Mouse (Mus musculus): Measurements from ENCODE around the gene Phex. TPM values are rescaled to one million over a fixed set of nuclear protein-coding genes. Genes with fewer than 3 reads are reported as not detected.

Gene Phex
- total RNA-seq, 1 experiment, result 0.36 TPM

GRCm38 (mm10) chrX:157369166-157369565 is 45.9 kb downstream of the Phex start:
- Histone ChIP-seq H3K27ac (ENCODE audit: insufficient read depth, low read depth, low read length, poor library complexity, severe bottlenecking) (no peak overlapping the region), H3K36me3 (ENCODE audit: control insufficient read depth, insufficient read depth, low read length, poor library complexity, severe bottlenecking) (no peaks in the 10 kb centered on the region), H3K9me3 (ENCODE audit: control insufficient read depth, insufficient read depth, low read depth, low read length) (no peaks in the 10 kb centered on the region), H3K4me1 (ENCODE audit: control insufficient read depth in 2 of 2, insufficient read depth in 2 of 2, low read length in 2 of 2, poor library complexity in 1 of 2) (no peaks in the 10 kb centered on the region), H3K4me3 (ENCODE audit: insufficient read depth in 1 of 2, low read depth in 1 of 2, low read length in 2 of 2, poor library complexity in 1 of 2, severe bottlenecking in 1 of 2) (no peak overlapping the region), H3K9ac (ENCODE audit: insufficient read depth, low read depth, low read length, poor library complexity, severe bottlenecking) (no peak overlapping the region)
- in situ Hi-C loops (cut with MboI; ENCODE audit: low sequenced_read_pairs in 2 of 2, unreplicated experiment in 2 of 2), result no loop called here
- DNase-seq (ENCODE audit: low read depth, low spot score), result no peak
- no peak for TF ChIP-seq MAFK (IDR thresholded peaks at IDR 0.05; ENCODE audit: insufficient read depth, low read depth, low read length)
- TF ChIP-seq ZC3H11A (IDR thresholded peaks at IDR 0.05; ENCODE audit: borderline replicate concordance, low read depth, low read length), result no peak
- no peak for TF ChIP-seq ZNF384 (IDR thresholded peaks at IDR 0.05; ENCODE audit: low read depth, low read length)
- no peak for TF ChIP-seq CHD2 (IDR thresholded peaks at IDR 0.05; ENCODE audit: low read depth, low read length)
- TF ChIP-seq HCFC1 (IDR thresholded peaks at IDR 0.05; ENCODE audit: borderline replicate concordance, insufficient read depth, low read length), result no peak

GRCm38 (mm10) chrX:157355521-157355920 is 59.6 kb downstream of the Phex start:
- in situ Hi-C loops (cut with MboI; ENCODE audit: low sequenced_read_pairs in 2 of 2, unreplicated experiment in 2 of 2), result no loop called here
- H3K36me3 ChIP-seq (ENCODE audit: control insufficient read depth, insufficient read depth, low read length, poor library complexity, severe bottlenecking), result no peaks in the 10 kb centered on the region
- no peak overlapping the region for H3K9ac ChIP-seq (ENCODE audit: insufficient read depth, low read depth, low read length, poor library complexity, severe bottlenecking)
- no peak overlapping the region for H3K27ac ChIP-seq (ENCODE audit: insufficient read depth, low read depth, low read length, poor library complexity, severe bottlenecking)
- H3K9me3 ChIP-seq (ENCODE audit: control insufficient read depth, insufficient read depth, low read depth, low read length), result no peaks in the 10 kb centered on the region
- no peak for TF ChIP-seq ZC3H11A (IDR thresholded peaks at IDR 0.05; ENCODE audit: borderline replicate concordance, low read depth, low read length)
- no peak for TF ChIP-seq ZNF384 (IDR thresholded peaks at IDR 0.05; ENCODE audit: low read depth, low read length)
- TF ChIP-seq MAFK (IDR thresholded peaks at IDR 0.05; ENCODE audit: insufficient read depth, low read depth, low read length), result no peak
- TF ChIP-seq CHD2 (IDR thresholded peaks at IDR 0.05; ENCODE audit: low read depth, low read length), result no peak
- TF ChIP-seq HCFC1 (IDR thresholded peaks at IDR 0.05; ENCODE audit: borderline replicate concordance, insufficient read depth, low read length), result no peak
- no peak overlapping the region for H3K4me3 ChIP-seq (ENCODE audit: insufficient read depth in 1 of 2, low read depth in 1 of 2, low read length in 2 of 2, poor library complexity in 1 of 2, severe bottlenecking in 1 of 2)
- no peak for DNase-seq (ENCODE audit: low read depth, low spot score)
- no peaks in the 10 kb centered on the region for H3K4me1 ChIP-seq (ENCODE audit: control insufficient read depth in 2 of 2, insufficient read depth in 2 of 2, low read length in 2 of 2, poor library complexity in 1 of 2)

GRCm38 (mm10) chrX:157346201-157346600 is 68.9 kb downstream of the Phex start:
- no peaks in the 10 kb centered on the region for H3K36me3 ChIP-seq (ENCODE audit: control insufficient read depth, insufficient read depth, low read length, poor library complexity, severe bottlenecking)
- H3K4me1 ChIP-seq (ENCODE audit: control insufficient read depth in 2 of 2, insufficient read depth in 2 of 2, low read length in 2 of 2, poor library complexity in 1 of 2), result no peaks in the 10 kb centered on the region
- no peak overlapping the region for H3K4me3 ChIP-seq (ENCODE audit: insufficient read depth in 1 of 2, low read depth in 1 of 2, low read length in 2 of 2, poor library complexity in 1 of 2, severe bottlenecking in 1 of 2)
- TF ChIP-seq ZNF384 (IDR thresholded peaks at IDR 0.05; ENCODE audit: low read depth, low read length) (no peak), ZC3H11A (IDR thresholded peaks at IDR 0.05; ENCODE audit: borderline replicate concordance, low read depth, low read length) (no peak), HCFC1 (IDR thresholded peaks at IDR 0.05; ENCODE audit: borderline replicate concordance, insufficient read depth, low read length) (no peak), MAFK (IDR thresholded peaks at IDR 0.05; ENCODE audit: insufficient read depth, low read depth, low read length) (no peak), CHD2 (IDR thresholded peaks at IDR 0.05; ENCODE audit: low read depth, low read length) (no peak)
- DNase-seq (ENCODE audit: low read depth, low spot score), result no peak
- H3K9ac ChIP-seq (ENCODE audit: insufficient read depth, low read depth, low read length, poor library complexity, severe bottlenecking), result no peak overlapping the region
- H3K27ac ChIP-seq (ENCODE audit: insufficient read depth, low read depth, low read length, poor library complexity, severe bottlenecking), result no peak overlapping the region
- in situ Hi-C loops (cut with MboI; ENCODE audit: low sequenced_read_pairs in 2 of 2, unreplicated experiment in 2 of 2), result loop anchor here in 1 of 2 experiments (25.0 kb wide), 1 partner anchor 316 kb away; no protein-coding TSS in a partner anchor
- H3K9me3 ChIP-seq (ENCODE audit: control insufficient read depth, insufficient read depth, low read depth, low read length), result no peaks in the 10 kb centered on the region

- Histone ChIP-seq H3K36me3 (ENCODE audit: control insufficient read depth, insufficient read depth, low read length, poor library complexity, severe bottlenecking) (no peaks in the 10 kb centered on the region), H3K9ac (ENCODE audit: insufficient read depth, low read depth, low read length, poor library complexity, severe bottlenecking) (no peak overlapping the region), H3K27ac (ENCODE audit: insufficient read depth, low read depth, low read length, poor library complexity, severe bottlenecking) (no peak overlapping the region), H3K9me3 (ENCODE audit: control insufficient read depth, insufficient read depth, low read depth, low read length) (no peaks in the 10 kb centered on the region), H3K4me3 (ENCODE audit: insufficient read depth in 1 of 2, low read depth in 1 of 2, low read length in 2 of 2, poor library complexity in 1 of 2, severe bottlenecking in 1 of 2) (no peak overlapping the region), H3K4me1 (ENCODE audit: control insufficient read depth in 2 of 2, insufficient read depth in 2 of 2, low read length in 2 of 2, poor library complexity in 1 of 2) (no peaks in the 10 kb centered on the region)
- in situ Hi-C loops (cut with MboI; ENCODE audit: low sequenced_read_pairs in 2 of 2, unreplicated experiment in 2 of 2), result loop anchor here in 1 of 2 experiments (25.0 kb wide), 1 partner anchor 328 kb away; no protein-coding TSS in a partner anchor
- DNase-seq (ENCODE audit: low read depth, low spot score), result no peak
- no peak for TF ChIP-seq CHD2 (IDR thresholded peaks at IDR 0.05; ENCODE audit: low read depth, low read length)
- no peak for TF ChIP-seq MAFK (IDR thresholded peaks at IDR 0.05; ENCODE audit: insufficient read depth, low read depth, low read length)
- no peak for TF ChIP-seq ZNF384 (IDR thresholded peaks at IDR 0.05; ENCODE audit: low read depth, low read length)
- TF ChIP-seq HCFC1 (IDR thresholded peaks at IDR 0.05; ENCODE audit: borderline replicate concordance, insufficient read depth, low read length), result no peak
- TF ChIP-seq ZC3H11A (IDR thresholded peaks at IDR 0.05; ENCODE audit: borderline replicate concordance, low read depth, low read length), result no peak
These were observed 80.4 kb downstream of the Phex start for GRCm38 (mm10) chrX:157334726-157335125.
